Mouse (Mus musculus) erythroblast, embryonic 14.5 days (primary cell): ENCODE measurements around the gene Tinagl1. TPM values are rescaled to one million over a fixed set of nuclear protein-coding genes. Genes with fewer than 3 reads are reported as not detected.

Experiments
- H3K27me3 ChIP-seq: 2 replicates; pipeline ENCODE4 v1.6.1; 2012; ENCODE audit warnings: inconsistent platforms; ENCODE audit not compliant: control insufficient read depth
- H3K36me3 ChIP-seq: 2 replicates; pipeline ENCODE4 v1.6.1; 2012; ENCODE audit warnings: mild to moderate bottlenecking, inconsistent platforms; ENCODE audit not compliant: control insufficient read depth
- H3K4me1 ChIP-seq: 2 replicates; pipeline ENCODE4 v1.6.1; 2012; ENCODE audit warnings: inconsistent platforms; ENCODE audit not compliant: control insufficient read depth
- H3K4me3 ChIP-seq: replicated peaks from 2 replicates; pipeline ENCODE3; 2012; ENCODE audit warnings: moderate library complexity, mild to moderate bottlenecking, inconsistent platforms
- H3K9me3 ChIP-seq: 2 replicates; pipeline ENCODE4 v1.6.1; 2012; ENCODE audit warnings: low read length, inconsistent platforms, mixed read lengths; ENCODE audit not compliant: control insufficient read depth
- GATA1 ChIP-seq: IDR thresholded peaks from 2 replicates; pipeline ENCODE4 v1.6.1; 2012; ENCODE audit warnings: low read length, inconsistent platforms, mixed read lengths
- TAL1 ChIP-seq: IDR thresholded peaks from 3 replicates; pipeline ENCODE4 v1.6.1; 2012; ENCODE audit warnings: low read length, inconsistent platforms, mixed read lengths
- polyA plus RNA-seq: library from polyadenylated mRNA; stranded (reverse); fragments of >175 nt; gene quantifications from 2 replicates; pipeline ENCODE4 v1.2.3, GENCODE M21; 2012

The Tinagl1 gene
- polyA plus RNA-seq, 1 experiment: 58.6 TPM

DNA sequence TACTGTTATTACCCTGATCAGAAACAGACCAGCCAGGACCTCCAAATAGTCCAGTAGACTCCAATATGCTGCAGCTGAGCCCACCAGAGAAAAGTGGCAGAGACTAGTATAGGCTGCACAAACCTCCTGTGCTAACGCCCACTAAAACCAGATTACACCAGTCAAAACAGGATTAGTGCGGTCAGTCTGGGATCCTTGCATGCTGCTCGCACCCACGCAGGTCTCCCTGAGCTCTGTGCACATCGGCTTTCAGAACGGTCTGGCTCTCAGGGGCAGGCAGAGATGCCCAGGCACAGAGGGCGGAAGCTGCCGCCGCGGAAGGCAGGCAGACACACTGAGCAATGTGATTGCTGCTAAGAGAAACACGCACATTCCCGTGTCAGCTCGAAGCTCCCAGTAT lies 8.1 kb upstream of the Tinagl1 start:
- TF ChIP-seq TAL1: no peak
- no peak for TF ChIP-seq GATA1
- Histone ChIP-seq H3K9me3 (no peaks in the 10 kb centered on the region), H3K4me1 (no peaks in the 10 kb centered on the region), H3K4me3 (no peak overlapping the region), H3K27me3 (peaks cover 5% of the 10 kb centered on the region), H3K36me3 (no peaks in the 10 kb centered on the region)

DNA sequence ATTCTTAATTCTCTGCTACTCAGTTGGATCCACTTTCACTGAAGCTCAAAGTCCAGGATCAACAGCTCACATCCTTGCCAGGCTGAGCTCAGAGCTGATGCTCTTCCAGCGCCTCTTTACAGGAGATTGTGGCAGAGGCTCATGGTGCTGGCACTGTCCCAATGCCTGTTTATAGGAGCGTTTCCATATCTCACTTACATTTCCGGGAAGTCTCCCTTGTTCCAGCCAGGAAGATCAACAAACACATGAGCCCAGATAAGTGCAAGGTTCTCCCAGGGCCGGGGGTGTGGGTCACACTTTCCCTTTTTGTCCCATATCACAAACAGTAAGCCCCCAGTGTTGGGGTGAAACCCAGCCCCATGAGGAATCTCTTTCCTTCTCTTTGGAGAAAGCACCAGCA lies 7.0 kb upstream of the Tinagl1 start:
- Histone ChIP-seq H3K27me3 (peaks cover 15% of the 10 kb centered on the region), H3K36me3 (no peaks in the 10 kb centered on the region), H3K4me1 (no peaks in the 10 kb centered on the region; the same call in 1 of the 2 replicates), H3K4me3 (no peak overlapping the region), H3K9me3 (no peaks in the 10 kb centered on the region)
- TF ChIP-seq GATA1 (no peak), TAL1 (no peak)

DNA sequence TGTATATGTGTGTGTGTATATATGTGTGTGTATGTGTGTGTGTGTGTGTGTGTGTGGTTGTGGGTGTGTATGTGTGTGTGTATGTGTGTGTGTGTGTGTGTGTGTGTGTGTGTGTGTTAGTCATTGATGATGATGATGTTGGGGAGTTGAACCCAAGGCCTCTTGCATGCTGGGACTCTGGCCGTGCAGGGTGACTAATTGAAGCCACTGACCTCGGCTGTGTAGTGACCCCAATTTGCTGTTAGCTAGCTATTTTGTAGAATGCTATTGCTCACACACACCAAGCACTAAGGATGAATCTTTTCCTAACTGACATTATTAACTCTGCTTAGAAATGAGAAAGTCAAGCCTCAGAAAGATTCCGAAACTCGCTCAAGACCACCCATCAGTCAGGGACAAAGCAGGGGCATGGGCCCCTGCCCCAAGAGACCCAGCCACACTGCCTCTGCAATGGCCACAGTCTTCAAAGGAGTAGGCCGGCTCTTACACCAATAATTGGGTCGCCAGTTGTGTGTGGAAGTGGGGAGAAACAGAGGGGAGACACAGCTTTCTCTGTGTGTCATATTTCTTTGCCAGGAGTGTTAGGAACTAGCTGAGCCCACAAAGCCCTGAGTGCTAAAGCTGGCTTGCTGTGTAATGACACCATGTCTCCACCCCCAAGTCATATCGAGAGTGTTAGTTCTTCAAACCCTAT lies 6.1 kb upstream of the Tinagl1 start:
- H3K4me3 ChIP-seq: no peak overlapping the region

DNA sequence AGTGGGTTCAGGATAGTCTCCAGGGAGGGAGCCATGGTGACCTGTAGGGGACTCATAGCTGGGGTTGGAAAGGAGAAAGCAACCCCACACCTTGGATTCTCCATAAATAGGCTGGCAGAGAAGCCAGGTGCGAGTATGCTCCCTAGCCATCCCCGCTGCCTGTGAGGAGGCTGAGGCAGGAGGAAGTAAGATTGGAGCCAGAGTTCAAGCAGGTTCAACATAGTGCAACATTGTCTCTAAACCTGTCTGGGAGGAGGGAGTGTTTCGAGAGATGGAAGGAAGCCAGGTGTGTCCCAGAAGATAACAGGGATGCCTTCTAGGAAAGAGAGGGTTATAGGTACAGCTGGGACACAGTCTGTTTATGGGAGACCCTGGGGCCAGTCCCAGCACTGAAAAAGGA lies 5.0 kb upstream of the Tinagl1 start:
- Histone ChIP-seq H3K27me3 (peaks cover 34% of the 10 kb centered on the region), H3K4me1 (peaks cover 16% of the 10 kb centered on the region), H3K36me3 (no peaks in the 10 kb centered on the region), H3K4me3 (no peak overlapping the region), H3K9me3 (no peaks in the 10 kb centered on the region)
- TF ChIP-seq GATA1: no peak
- TF ChIP-seq TAL1: no peak

More for the DNA sequence above, 6.1 kb upstream of the Tinagl1 start:
- TF ChIP-seq GATA1 (no peak), TAL1 (no peak)
- H3K27me3 ChIP-seq: peaks cover 23% of the 10 kb centered on the region
- no peaks in the 10 kb centered on the region for H3K9me3 ChIP-seq
- H3K4me1 ChIP-seq: peaks cover 5% of the 10 kb centered on the region
- no peaks in the 10 kb centered on the region for H3K36me3 ChIP-seq

DNA sequence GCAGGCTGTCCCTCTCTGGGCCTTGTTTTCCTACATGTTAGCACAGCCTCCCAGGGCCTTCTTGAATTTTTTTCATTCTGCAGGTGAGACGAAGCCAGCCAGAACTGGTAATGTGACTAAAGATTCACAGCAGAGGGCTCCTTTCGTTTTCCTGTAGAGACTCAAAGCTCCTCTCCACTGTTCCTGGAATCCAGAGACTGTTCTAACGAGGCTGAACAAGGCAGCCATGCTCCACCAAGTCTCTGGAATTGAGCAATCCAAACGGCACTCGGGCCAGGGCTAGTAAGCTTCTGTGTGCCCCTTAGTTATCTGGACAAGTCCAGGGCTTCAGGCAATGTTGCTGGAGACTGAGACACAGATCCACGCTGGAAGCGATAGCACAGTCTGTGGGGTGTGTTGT lies 2.6 kb upstream of the Tinagl1 start:
- Histone ChIP-seq H3K4me1 (peaks cover 40% of the 10 kb centered on the region), H3K36me3 (peaks cover 14% of the 10 kb centered on the region), H3K4me3 (no peak overlapping the region), H3K27me3 (peaks cover 51% of the 10 kb centered on the region), H3K9me3 (no peaks in the 10 kb centered on the region)
- TF ChIP-seq GATA1 (no peak), TAL1 (no peak)

DNA sequence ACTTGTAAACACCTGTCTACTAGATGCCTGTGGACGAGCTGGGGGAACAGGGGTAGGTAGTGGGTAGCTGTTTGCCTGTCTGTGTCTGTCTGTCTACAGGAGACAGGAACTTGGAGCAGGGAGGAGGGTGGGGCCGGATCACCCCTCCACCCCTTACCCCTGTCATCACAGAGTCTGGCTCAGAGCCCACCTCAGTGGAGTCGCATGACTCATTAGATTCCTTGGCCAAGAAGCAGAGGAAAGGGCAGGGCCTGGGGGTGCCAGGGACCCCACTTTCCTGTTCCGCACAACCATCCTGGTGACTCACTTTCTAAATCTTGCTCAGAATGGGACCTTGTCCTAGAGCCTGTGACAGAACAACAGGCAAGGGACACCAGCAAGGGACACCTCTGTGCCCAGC lies 2.2 kb upstream of the Tinagl1 start:
- Histone ChIP-seq H3K9me3 (no peaks in the 10 kb centered on the region), H3K36me3 (peaks cover 18% of the 10 kb centered on the region), H3K27me3 (peaks cover 51% of the 10 kb centered on the region), H3K4me1 (peaks cover 44% of the 10 kb centered on the region), H3K4me3 (no peak overlapping the region)
- TF ChIP-seq TAL1 (no peak), GATA1 (no peak)

DNA sequence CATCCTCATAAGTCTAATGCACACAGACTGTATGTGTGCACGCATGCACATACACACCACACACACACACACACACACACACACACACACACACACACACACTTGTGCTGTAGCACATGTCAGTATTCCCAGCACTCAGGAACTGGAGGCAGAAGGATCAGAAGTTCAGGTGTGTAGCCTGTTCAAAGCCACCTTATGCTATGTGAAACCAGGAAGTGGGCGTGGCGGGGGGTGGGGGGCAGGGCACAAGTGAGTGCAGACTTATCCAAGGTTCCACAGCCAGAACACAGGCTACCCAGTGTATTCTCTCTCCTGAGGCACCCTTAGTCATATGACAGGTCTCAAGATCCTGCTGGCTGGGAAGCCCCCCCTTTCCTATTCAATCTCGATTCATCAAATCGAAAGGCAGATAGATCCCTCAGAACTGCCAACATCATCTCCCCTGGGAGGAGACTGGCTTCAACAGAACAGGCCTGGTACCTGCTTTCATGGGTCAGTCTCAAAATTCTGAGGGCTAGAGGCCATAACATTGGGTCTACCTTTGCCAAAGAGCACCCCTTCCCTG lies 1.3 kb upstream of the Tinagl1 start:
- Histone ChIP-seq H3K27me3 (peaks cover 49% of the 10 kb centered on the region), H3K36me3 (peaks cover 27% of the 10 kb centered on the region), H3K4me1 (peaks cover 53% of the 10 kb centered on the region), H3K9me3 (no peaks in the 10 kb centered on the region), H3K4me3 (no peak overlapping the region)
- TF ChIP-seq TAL1: no peak
- no peak for TF ChIP-seq GATA1

DNA sequence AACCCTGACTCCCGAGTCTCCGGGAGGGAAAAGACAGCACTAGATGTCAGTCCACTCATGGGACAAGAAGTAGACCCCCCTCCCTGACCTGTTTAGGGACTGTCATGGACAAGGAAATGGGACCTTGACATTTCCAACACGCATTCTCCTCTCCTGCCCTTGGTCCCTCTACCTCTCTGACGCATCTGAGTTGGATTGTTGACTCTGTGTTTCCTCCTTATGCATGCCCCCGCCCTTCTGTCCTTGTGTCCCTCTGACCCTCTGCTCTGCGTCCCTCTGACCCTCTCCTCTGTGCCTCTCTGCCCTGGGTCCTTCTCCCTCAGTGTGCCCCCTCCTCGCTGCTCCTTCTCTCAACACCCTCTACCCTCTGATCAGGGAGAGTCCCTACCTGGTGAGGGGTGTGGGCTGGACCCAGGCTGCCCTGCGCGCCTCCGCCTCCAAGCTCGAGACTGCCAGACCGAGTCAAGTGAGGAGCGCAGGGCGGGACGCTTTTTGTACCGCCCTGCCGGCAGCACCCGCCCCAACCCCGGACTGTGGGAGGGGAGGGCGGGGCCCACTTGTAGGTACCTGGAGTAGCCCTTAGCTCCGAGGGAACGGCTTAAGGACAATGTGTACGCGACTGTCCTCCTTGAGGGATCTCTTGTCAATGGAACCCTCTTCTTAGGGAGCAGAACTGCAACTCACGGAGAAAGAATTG lies 439 bp downstream of the Tinagl1 start:
- TF ChIP-seq TAL1: no peak
- no peak for TF ChIP-seq GATA1
- peaks cover 49% of the 10 kb centered on the region for H3K27me3 ChIP-seq
- peaks cover 44% of the 10 kb centered on the region for H3K36me3 ChIP-seq
- peak overlapping the region; percentile 73 for H3K4me3 ChIP-seq
- H3K9me3 ChIP-seq: no peaks in the 10 kb centered on the region
- H3K4me1 ChIP-seq: peaks cover 66% of the 10 kb centered on the region

DNA sequence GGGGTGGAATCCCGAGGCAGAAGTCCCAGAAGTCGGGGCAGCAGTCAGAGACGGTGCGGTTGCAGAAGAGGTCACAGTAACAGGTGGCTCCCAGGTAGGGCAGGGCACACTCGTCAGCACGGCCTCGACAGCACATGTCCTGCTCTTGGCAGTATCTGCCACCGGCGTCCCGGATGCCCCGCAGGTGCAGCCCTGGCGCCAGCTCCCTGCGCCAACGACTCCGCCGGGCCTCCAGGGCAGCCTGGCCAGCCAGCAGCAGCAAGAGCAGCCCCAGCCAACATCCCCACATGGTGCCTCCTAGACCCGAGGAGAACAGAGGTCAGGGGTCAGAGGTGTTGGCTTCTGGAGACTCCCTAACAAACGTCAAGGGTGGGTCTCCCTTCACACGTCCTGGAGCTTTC lies 1.0 kb downstream of the Tinagl1 start:
- peaks cover 71% of the 10 kb centered on the region for H3K4me1 ChIP-seq
- peak overlapping the region; percentile 73 for H3K4me3 ChIP-seq
- TF ChIP-seq TAL1 (no peak), GATA1 (no peak)
- no peaks in the 10 kb centered on the region for H3K9me3 ChIP-seq
- H3K27me3 ChIP-seq: peaks cover 51% of the 10 kb centered on the region
- peaks cover 50% of the 10 kb centered on the region for H3K36me3 ChIP-seq
